Mouse (Mus musculus) layer of hippocampus, postnatal 14 days (tissue): ENCODE measurements at regions not wholly inside any gene's neighbourhood (a gene's known extent, or its start where the extent isn't known, plus 50 kb on each side); places are given as distances from the start of the nearest gene placed in this dataset.

Source experiments
- DNase-seq, 2 experiments: peaks; one replicate each; pipeline ENCODE4 v3.0.0; 2021 to 2022; ENCODE audit warnings: low spot score in 2 of 2, mixed read lengths in 1 of 2

- DNase-seq: peak in 1 of 2 experiments; percentile 12
Observed at GRCm38 (mm10) chr7:125250970-125251585, 193.4 kb upstream of the Kdm8 start.

- DNase-seq: no peak
Observed at GRCm38 (mm10) chr7:125254302-125254701, 190.2 kb upstream of the Kdm8 start.

GRCm38 (mm10) chr7:125259016-125259415 lies 185.5 kb upstream of the Kdm8 start:
- DNase-seq: no peak

GRCm38 (mm10) chr7:125262133-125262532 lies 182.3 kb upstream of the Kdm8 start:
- DNase-seq: no peak

DNA sequence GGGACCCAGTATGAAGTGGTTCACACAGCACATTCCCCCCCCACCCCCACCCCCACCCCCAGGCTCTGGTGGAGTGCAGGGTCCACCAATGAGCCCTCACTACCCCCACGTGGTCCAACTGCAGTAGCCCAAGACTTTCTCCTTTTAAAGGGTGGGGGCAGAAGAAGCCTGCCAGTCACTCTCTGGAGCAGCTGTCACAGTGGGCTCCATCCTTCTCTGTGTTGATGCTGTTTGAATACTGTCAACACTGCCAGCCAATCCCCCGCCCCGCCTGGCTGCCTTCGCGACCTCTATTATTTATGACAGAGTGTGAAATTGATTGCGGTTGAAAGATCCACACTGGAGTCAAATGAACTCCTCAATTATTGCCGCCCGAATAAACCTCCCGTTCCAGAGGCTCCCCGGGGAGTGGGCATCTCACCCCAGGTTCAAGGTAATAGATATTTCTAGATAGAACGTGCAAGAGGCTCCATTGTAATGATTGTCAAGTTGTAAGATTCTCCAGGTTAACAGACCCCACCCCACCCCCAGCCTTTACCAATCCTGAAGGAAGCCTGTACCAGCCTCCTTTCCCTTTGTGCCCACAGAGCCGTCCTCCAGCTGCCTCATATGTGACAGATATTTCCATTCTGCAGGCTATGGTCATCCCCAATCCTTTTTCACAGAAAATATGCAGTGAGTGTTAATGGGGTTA lies 181.7 kb upstream of the Kdm8 start:
- DNase-seq: peak in 1 of 2 experiments; percentile 34

- no peak for DNase-seq
Observed at GRCm38 (mm10) chr7:125263756-125264155, 180.7 kb upstream of the Kdm8 start.

DNA sequence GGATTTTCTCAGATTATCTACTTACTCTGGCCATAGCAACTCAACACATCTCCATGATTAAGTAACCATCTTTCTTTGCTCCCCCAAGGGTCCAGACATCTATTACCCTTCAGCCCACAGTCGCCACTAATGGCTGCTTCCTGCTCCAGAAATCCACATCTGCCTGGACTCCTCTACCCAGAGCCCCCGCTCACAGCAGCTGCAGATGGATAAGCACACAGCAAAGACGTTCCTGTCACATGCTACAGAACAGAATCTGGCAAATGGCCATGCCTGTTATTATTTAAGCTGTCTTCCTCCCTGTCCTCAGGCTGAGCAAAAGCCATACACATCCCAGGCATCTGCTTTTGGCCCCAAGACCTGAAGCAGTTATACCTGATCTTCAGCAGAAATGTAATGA lies 173.8 kb upstream of the Kdm8 start:
- DNase-seq: no peak

GRCm38 (mm10) chr7:125271356-125271755 lies 173.1 kb upstream of the Kdm8 start:
- no peak for DNase-seq

- no peak for DNase-seq
Observed at GRCm38 (mm10) chr7:125281371-125281770, 163.1 kb upstream of the Kdm8 start.

DNA sequence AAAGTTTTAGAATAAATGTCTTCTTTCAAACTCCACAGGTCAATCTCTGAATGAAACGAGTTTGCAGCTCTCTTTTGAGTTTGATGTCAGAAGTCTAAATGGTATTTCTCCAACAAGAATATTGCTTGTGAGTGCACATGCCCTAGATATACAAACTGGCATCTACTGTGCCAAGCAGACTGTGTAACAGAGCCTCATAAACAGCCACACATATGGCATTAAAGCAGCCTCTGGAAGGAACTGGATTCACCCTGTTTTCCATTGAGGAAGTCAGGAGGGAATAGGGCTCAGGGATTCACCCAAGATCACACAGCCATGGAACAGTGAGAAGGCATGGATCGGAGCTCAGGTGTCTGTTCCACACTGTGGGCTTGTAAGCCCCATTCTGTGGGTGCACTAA lies 149.2 kb upstream of the Kdm8 start:
- DNase-seq: peak in 1 of 2 experiments; percentile 37

- DNase-seq: no peak
Observed at GRCm38 (mm10) chr7:125308433-125308832, 136.0 kb upstream of the Kdm8 start.

DNA sequence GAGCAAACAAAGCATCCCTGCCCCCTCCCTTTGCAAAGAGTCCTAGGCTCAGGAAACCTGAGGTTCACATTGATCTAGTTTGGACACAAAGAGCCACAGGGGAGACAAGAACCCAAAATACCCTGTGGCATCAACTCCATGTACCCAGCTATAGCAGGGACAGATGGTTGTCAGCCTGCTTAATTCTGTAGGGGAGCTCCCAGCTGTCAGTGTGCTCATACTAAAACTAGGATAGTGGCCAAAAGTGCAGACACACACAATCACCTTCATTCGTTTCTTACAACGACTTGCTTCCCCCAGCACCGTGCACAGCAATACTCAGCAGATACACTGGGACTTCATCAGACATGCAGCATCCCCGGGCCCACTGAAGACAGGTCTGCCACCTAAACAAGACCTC lies 133.5 kb upstream of the Kdm8 start:
- peak; percentile 17 to 42 for DNase-seq

DNA sequence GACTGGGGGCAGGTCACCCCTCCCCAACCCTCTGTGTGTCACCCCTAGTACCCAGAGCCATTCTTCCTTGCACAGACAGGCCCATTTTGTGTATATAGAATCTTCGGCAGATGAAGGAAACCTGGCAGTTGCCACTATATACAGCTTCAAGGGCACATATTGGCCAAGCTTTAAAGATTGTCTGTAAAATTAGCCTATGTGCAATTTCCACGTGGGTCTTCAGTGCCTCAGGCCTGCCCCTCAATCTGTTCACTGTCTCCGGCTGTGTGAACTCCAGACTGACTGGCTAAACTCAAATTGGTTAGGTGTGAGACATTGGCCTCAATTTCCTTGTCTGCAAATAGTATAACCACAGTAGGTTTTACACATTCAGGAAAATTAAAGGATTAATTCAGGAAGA lies 130.9 kb upstream of the Kdm8 start:
- DNase-seq: no peak

DNA sequence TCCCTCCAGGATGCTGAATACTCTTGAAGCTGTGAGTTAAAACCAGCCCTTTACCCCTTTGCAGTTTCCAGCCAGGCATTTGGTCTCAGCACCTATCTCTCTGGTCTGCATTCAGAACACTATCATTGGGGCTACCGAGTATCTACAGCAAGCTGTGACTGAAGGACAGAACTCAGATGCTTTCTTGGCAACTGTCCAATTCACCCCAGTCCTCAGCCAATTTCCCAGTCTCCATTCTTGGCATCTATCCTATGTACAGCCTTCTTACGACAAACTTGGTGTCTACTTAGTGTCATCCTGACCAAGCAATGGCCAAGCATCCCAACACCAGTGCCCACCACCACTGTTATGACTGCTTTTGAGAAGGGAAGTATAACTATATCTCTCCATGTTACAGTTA lies 109.7 kb upstream of the Kdm8 start:
- DNase-seq: no peak

GRCm38 (mm10) chr7:125335586-125336165 lies 108.8 kb upstream of the Kdm8 start:
- peak; percentile 30 to 71 for DNase-seq

- DNase-seq: no peak
Observed at GRCm38 (mm10) chr7:125336826-125337225, 107.7 kb upstream of the Kdm8 start.

- DNase-seq: no peak
Observed at GRCm38 (mm10) chr7:125338177-125338751, 106.2 kb upstream of the Kdm8 start.

DNA sequence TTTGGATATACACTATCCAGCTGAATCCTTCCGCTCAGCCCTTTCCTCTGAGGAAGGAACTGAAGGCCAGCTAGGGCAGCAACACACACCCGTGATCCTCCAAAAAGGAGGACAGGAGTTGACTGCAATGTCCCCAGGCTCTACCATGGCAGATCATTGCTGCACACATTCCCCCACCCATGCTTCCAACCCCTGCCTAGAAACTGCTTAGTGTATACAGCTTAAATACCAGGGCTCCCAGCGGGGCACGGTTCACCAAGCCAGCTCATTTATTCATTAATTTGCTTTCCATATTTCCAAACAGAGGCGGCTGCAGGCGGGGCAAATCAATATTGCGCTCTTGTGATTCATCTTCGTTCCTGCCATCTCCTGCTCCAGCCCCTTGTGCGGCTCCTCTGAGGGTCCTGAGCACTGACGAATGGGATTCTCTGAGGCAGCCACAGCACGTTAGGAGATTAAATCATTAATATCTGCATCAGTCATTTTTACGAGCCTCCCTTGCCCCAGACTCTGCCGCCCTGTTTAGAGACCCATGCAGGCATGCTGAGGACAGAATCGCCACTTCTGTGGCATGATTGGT lies 104.1 kb upstream of the Kdm8 start:
- DNase-seq: no peak

DNA sequence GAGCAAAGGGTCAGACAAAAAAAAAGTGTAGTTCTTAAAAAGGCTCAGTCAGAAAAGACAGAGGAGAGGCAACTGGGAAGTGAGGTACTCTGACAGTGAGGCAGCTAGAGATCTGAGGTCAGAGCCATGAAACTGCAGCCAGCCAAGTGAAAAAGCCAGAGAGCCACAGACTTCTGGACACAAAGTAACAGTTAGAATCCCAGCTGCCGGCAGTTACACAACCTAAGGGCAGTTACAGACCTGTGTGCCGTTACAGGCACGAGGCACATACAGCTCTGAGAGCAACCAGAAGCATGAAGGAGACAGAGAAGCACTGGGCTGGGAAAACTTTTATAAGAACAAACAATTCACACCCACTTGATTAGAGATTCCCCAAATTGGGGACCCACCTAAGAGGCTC lies 94.9 kb upstream of the Kdm8 start:
- DNase-seq: no peak

DNA sequence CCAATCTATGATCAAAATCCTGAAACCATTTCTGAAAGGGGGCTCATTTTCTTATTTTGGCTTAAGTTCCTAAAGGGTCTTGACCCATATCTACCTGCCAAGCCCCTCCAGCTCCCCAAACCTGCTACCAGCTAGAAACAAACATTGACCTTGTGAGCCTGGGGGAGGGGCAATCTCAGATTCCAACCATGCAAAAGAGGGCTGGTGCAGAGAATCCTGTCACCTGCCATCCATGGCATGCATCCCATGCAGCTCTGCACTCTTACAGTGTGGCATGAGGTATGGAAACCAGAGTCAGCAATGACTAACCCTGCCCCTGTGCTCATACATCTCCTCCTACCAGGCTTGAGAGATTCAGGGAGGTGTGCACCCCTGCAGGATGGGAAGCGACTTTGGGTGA lies 90.3 kb upstream of the Kdm8 start:
- no peak for DNase-seq

- DNase-seq: peak in 1 of 2 experiments; percentile 9
Observed at GRCm38 (mm10) chr7:125354956-125355355, 89.5 kb upstream of the Kdm8 start.

GRCm38 (mm10) chr7:125358016-125358415 lies 86.5 kb upstream of the Kdm8 start:
- DNase-seq: peak; percentile 8 to 54
